Mouse (Mus musculus): ENCODE measurements around the gene Fzd10. TPM values are rescaled to one million over a fixed set of nuclear protein-coding genes. Genes with fewer than 3 reads are reported as not detected.

The Fzd10 gene
- 2.1 TPM for polyA plus RNA-seq (2015; fragmentation: Illumina TruSeq; extraction: RNeasy Lipid Tissue Mini Kit (QIAGEN cat#74804); ENCODE audit: low read depth, low replicate concordance)

DNA sequence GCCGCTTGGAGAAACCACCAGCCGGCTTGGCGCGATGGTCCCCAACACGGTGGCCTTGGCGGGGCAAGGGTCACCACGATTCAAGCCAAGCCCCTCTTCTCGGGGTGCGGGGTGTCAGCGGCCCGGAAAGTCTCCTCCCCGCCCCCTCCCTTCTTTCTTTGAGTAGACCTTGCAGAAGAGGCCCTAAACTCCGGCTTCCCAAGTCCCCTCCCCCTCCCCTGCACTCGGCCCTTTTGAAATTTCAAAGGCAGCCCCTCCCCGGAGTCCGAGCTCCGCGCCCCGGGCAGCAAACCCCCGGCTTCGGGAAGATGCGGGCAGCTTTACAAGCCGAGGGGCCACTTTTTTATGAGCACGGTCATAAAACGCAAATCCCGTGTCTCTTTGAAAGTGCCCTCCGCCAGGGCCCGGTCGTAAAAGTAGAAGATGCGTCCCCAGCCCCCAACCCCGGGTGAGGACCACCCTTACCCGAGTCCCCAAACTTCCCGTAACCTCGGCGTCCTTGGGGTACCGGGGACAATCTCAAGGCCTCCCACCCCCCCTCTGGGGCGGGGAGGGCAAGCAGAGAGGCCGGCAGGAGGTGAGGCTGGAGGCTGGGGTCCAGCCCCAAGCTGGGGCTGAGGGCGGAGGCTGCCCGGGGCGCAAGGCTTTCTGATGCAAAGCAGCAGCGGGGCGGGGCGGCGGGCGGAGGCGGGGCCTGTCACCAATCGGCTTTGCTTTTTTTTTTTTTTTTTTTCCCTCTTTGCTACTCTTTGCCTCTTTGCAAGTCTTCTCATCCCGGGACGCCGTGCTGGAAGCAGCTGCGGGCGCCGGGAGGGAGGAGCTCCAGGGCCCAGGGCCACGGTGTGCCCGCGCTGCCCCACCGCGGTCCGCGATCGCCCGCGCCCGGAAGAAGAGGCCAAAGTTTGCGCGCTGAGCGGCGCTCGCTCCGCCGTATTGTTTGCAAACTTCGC is at the start of gene Fzd10:
Gene Fzd10, plus strand, starts transcription at position 773 of the 950 bp plus-strand sequence.

Other genes with a start within 250 kb of the Fzd10 start
- gene Tmem132d, start 167.8 kb upstream of the Fzd10 start, polyA plus RNA-seq (2015; fragmentation: Illumina TruSeq; extraction: RNeasy Lipid Tissue Mini Kit (QIAGEN cat#74804); ENCODE audit: low read depth, low replicate concordance), result 18.0 TPM
- 0.15 TPM for gene Piwil1, start 101.7 kb downstream of the Fzd10 start, polyA plus RNA-seq (2015; fragmentation: Illumina TruSeq; extraction: RNeasy Lipid Tissue Mini Kit (QIAGEN cat#74804); ENCODE audit: low read depth, low replicate concordance)